Mouse (Mus musculus) heart, embryonic 10.5 days (tissue): ENCODE measurements around the gene Olfr432. TPM values are rescaled to one million over a fixed set of nuclear protein-coding genes. Genes with fewer than 3 reads are reported as not detected.
"Not testable (repeated sequence)": the region's sequence is repeated elsewhere in the genome, so short reads cannot be mapped to it uniquely, and the experiment has no call there.

Experiments used
- DNase-seq: peaks from one replicate; pipeline ENCODE4 v3.0.0-alpha.2; 2017; ENCODE audit warnings: low spot score
- H3K27ac ChIP-seq: fragments of 300-500 bp; sonication (generic); 2 replicates; pipeline ENCODE4 v1.5.1; 2016; ENCODE audit warnings: mild to moderate bottlenecking
- H3K27me3 ChIP-seq: fragments of 300-500 bp; sonication (generic); 2 replicates; pipeline ENCODE4 v1.6.1; 2016; ENCODE audit warnings: mild to moderate bottlenecking; ENCODE audit not compliant: poor library complexity, insufficient read depth, severe bottlenecking
- H3K36me3 ChIP-seq: fragments of 300-500 bp; sonication (generic); 2 replicates; pipeline ENCODE4 v1.6.1; 2016; ENCODE audit warnings: mild to moderate bottlenecking, moderate library complexity
- H3K4me1 ChIP-seq: fragments of 300-500 bp; sonication (generic); 2 replicates; pipeline ENCODE4 v1.6.1; 2016; ENCODE audit warnings: mild to moderate bottlenecking
- H3K4me3 ChIP-seq: fragments of 300-500 bp; sonication (generic); 2 replicates; pipeline ENCODE4 v1.5.1; 2016; ENCODE audit warnings: mild to moderate bottlenecking, moderate library complexity
- H3K9me3 ChIP-seq: fragments of 300-500 bp; sonication (generic); 2 replicates; pipeline ENCODE4 v1.6.1; 2016; ENCODE audit warnings: mild to moderate bottlenecking, moderate library complexity
- WGBS: fragments of 180-500 bp; shearing (Covaris S2); methylation state at CpG from one replicate; pipeline ENCODE4 v1.1.7; 2016; 5-methylcytosine and 5-hydroxymethylcytosine counted together
- polyA plus RNA-seq: library from polyadenylated mRNA; unstranded; fragments of >200 nt; fragmentation: Nextera tagmentation; extraction: Ambion mirVana; gene quantifications from 2 replicates; pipeline ENCODE4 v1.2.1, GENCODE M21; 2016

Olfr432 gene
- polyA plus RNA-seq = not detected in 2 replicates

DNA sequence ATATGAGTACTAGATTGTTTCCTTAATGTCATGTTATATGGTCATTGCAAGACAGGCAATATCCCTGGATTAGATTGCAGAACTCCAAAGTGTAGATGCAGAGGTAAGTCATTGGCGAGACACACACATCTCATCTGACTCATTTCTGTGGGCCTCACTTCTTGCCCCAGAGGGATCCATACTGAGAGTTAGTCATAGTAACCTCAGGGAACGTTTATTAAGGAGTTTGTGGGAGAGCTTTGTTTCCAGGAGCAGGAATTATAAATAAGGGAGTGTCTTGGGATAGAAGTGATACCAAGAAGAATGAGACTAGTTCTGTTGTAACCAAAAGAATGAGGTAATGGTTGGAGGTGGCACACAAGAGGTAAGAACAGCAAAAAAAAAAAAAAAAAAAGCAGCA lies at the start of gene Olfr432:
TSS of gene Olfr432 (plus strand) at position 313 of the 400 bp plus-strand sequence.
- no peaks in the 10 kb centered on the region for H3K4me1 ChIP-seq
- no peaks in the 10 kb centered on the region for H3K9me3 ChIP-seq
- no peak within 1 kb of the TSS for H3K4me3 ChIP-seq
- no peak for DNase-seq
- no peaks in the 10 kb centered on the region for H3K36me3 ChIP-seq
- no peaks in the 10 kb centered on the region for H3K27me3 ChIP-seq
- no peak within 1 kb of the TSS for H3K27ac ChIP-seq
- 68% methylated on average over 2 of the region's 2 CpGs for WGBS

DNA sequence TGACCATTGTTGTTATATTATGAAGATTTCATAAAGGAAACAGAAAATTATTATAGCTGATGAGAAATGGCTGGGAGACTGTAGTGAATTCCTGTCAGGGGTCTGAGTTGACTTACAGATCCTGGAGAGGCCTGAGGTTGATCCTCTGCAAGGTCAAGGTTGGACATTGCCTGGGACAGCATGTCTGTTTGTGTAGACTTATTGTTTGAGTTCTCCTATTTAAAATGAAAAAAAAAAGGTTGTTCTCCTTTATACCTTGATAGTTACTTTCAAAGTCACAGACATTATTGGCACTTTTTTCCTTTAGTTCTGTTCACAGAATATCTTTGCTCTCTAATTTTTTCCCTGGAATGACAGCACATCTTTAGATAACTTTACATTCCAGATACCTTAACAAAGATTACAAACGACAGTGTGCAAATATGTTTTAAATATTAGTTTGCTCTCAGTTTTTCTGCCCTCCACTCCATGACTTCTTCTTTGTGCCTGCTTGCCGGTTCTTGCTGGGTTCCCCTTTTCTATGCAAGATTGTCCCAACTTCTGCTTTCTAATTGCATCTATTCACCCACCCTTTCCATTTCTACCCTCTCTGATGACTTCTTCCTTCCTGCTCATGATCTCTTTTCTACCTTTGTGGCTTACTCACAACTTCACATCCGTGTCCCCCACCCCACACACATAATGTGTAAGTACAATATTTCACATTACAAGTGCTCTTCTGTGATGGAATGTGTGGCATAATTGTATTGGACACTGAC lies 44.5 kb upstream of the Olfr432 start:
- H3K27ac ChIP-seq, DNase-seq: not testable (repeated sequence)
- 83% methylated on average over 2 of the region's 3 CpGs for WGBS

DNA sequence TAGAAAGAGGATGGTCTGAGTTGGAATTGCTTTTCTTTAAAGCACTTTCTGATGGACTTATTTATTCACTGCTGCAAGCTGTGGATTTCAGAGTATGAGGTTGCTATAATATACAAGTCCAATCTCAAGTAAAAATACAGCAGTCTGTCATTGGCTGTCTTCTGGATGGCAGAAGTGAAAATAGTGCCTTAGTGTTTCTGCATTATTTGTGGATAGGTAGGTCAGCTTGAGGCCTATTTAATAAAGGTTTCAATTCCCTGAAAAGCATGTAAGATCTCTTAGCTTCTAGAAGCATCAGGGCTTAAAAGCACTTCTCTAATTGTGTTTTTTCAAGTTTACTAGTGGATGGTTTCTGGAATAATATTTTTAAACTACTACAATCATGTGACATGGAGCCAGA lies 42.0 kb upstream of the Olfr432 start:
- H3K36me3 ChIP-seq, H3K4me3 ChIP-seq, H3K27me3 ChIP-seq, H3K9me3 ChIP-seq, H3K27ac ChIP-seq, H3K4me1 ChIP-seq, DNase-seq: not testable (repeated sequence)

More for the DNA sequence above, 44.5 kb upstream of the Olfr432 start:
- not testable (repeated sequence) for H3K4me3 ChIP-seq, H3K36me3 ChIP-seq, H3K9me3 ChIP-seq, H3K27me3 ChIP-seq, H3K4me1 ChIP-seq

DNA sequence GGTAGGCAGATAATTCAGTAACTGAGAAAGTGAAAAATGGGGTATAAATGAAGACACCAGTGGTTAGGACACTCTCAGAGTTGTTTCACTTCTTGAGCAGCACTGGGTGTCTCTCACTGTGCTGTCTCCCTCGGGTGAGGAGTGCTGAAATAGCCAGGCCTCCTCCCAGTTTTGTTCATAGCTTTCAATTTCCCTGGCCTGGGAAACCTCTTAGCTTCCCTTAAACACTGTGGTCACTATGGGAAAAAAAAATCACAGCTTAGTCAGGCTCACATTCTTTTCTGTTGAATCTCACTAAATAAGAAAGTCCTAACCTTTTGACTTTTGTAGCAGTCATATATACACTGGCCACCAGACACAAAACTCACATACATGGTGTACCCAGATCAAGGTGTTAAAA lies 17.3 kb upstream of the Olfr432 start, which contains the start of gene Ifi205:
TSS of gene Ifi205 (minus strand) at position 113 of the 400 bp plus-strand sequence.
- no peak within 1 kb of the TSS for H3K4me3 ChIP-seq
- H3K27me3 ChIP-seq = no peaks in the 10 kb centered on the region
- H3K27ac ChIP-seq = no peak within 1 kb of the TSS
- no peak for DNase-seq
- no peaks in the 10 kb centered on the region for H3K4me1 ChIP-seq
- H3K9me3 ChIP-seq = no peaks in the 10 kb centered on the region
- no peaks in the 10 kb centered on the region for H3K36me3 ChIP-seq
- 47% methylated on average over 1 of the region's 1 CpGs for WGBS

DNA sequence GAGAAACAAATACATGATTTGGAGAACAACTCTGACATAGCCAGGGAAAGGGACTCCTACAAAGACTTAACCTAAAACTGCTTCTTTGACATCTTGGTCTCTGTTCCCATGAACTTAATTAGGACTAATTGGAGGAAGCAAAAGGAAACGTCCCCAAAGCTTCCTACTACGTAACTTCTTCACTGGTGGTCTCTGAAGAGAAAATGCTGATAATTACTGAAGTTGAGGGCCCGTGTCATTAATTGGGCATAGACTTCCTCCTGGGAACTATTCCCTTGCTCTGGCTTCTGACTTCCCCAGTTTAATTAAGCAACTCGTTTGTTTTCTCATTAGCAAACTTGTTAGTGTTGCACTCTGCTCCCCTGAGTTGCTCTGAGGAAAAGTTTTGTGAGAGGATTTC lies 13.2 kb upstream of the Olfr432 start:
- Histone ChIP-seq H3K4me1 (no peaks in the 10 kb centered on the region), H3K4me3 (no peak overlapping the region), H3K9me3 (no peaks in the 10 kb centered on the region), H3K27ac (no peak overlapping the region), H3K36me3 (no peaks in the 10 kb centered on the region), H3K27me3 (no peaks in the 10 kb centered on the region)
- DNase-seq = no peak
- 57% methylated on average over 4 of the region's 4 CpGs for WGBS

DNA sequence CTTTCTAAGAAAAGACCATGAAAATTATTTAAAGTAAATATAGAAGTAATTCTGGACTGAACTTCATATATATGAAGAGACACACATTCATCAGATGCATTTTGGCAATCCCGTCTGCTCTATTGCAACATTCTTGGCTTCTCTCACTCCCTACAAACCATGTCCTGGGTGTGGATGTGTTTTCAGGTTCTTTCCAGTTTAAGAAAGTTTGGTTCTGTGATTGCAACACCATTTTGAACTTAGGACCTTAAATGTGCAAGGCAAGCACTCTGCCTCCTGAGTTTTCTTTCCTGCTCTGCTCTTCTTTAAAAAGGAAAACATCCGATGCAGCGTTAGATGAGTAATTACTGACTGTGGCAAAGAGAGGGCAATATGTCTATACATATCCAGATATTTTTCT lies 10.5 kb upstream of the Olfr432 start:
- Histone ChIP-seq H3K4me1 (no peaks in the 10 kb centered on the region), H3K4me3 (no peak overlapping the region), H3K9me3 (no peaks in the 10 kb centered on the region), H3K36me3 (no peaks in the 10 kb centered on the region), H3K27ac (no peak overlapping the region), H3K27me3 (no peaks in the 10 kb centered on the region)
- no peak for DNase-seq
- 86% methylated on average over 3 of the region's 3 CpGs for WGBS

DNA sequence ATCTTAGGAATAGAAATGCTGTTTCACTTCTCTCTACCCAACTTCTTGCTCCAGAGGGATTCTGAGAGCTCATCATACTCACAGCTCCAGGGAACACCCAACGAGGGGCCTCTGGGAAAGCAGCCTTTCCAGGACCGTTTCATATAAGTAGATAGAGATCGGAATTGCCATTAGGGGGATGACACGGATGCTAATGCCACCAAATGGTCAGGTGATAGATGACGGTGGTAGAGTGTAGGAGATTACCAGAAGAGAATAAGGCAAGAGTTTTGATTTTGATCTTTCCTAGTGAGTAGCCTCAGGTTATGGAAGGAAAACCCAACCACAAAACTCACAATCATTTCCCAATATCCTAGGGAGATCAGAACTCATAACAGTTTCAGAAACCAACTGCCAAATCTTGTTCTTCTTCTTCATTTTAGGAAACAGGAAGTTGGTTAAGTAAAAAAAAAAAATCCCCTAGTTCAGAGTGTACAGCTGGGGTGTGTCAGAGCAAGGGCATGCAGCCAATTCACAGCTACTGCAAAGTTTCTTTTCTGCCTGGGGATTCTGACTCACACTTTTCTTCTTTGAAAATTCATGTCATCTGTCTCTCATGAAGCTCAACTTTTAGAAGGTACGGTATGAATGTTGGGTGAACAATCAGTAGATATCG lies 8.4 kb upstream of the Olfr432 start, which contains the start of gene Olfr433:
TSS of gene Olfr433 (plus strand) at position 183 of the 655 bp plus-strand sequence.
- Histone ChIP-seq H3K36me3 (no peaks in the 10 kb centered on the region), H3K4me3 (no peak within 1 kb of the TSS), H3K27ac (no peak within 1 kb of the TSS), H3K9me3 (no peaks in the 10 kb centered on the region), H3K27me3 (no peaks in the 10 kb centered on the region), H3K4me1 (no peaks in the 10 kb centered on the region)
- no peak for DNase-seq
- 71% methylated on average over 7 of the region's 7 CpGs for WGBS

DNA sequence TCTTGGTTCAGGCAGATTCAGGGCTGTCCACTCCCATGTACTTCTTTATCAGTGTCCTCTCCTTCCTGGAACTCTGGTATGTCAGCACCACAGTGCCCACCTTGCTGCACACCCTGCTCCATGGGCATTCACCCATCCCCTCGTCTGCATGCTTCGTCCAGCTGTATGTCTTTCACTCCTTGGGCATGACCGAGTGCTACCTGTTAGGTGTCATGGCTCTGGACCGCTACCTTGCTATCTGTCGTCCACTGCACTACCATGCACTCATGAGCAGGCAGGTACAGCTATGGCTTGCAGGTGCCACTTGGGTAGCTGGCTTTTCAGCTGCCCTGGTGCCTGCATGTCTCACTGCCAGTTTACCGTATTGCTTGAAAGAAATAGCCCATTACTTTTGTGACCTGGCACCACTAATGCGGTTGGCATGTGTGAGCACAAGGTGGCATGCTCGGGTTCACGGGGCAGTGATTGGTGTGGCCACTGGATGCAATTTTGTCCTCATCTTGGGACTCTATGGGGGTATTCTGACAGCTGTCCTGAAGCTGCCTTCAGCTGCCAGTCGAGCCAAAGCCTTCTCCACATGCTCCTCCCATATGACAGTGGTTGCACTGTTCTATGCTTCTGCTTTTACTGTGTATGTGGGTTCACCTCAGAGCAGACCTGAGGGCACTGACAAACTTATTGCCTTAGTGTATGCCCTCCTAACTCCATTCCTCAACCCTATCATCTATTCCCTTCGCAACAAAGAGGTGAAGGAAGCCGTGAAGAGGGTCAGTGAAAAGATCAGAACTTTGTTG lies 6.7 kb upstream of the Olfr432 start:
- not testable (repeated sequence) for H3K9me3 ChIP-seq, H3K27me3 ChIP-seq, H3K27ac ChIP-seq, H3K36me3 ChIP-seq, H3K4me1 ChIP-seq, H3K4me3 ChIP-seq, DNase-seq
- WGBS = 85% methylated on average over 12 of the region's 12 CpGs

DNA sequence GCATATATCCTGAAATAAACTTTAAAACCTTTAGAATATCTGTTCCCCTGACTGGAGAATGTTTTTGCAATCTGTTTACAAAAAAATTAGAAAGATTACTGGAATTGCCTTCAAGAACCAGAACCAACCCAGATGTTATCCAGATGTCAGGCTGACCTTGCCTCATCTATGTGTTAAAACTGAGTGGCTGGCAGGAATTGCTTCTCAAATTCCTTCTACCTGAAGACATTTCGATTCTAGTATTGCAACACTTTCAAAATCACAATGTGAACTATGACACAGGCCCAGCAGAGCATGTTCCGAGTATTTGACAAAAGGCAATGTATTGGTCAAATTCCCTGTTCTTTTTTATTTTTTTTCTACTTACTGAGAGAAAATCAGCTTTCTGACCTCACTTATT lies 4.6 kb upstream of the Olfr432 start:
- WGBS = 75% methylated on average over 2 of the region's 2 CpGs
- no peak for DNase-seq
- Histone ChIP-seq H3K36me3 (no peaks in the 10 kb centered on the region), H3K4me1 (no peaks in the 10 kb centered on the region), H3K27me3 (no peaks in the 10 kb centered on the region), H3K9me3 (no peaks in the 10 kb centered on the region), H3K27ac (no peak overlapping the region), H3K4me3 (no peak overlapping the region)

DNA sequence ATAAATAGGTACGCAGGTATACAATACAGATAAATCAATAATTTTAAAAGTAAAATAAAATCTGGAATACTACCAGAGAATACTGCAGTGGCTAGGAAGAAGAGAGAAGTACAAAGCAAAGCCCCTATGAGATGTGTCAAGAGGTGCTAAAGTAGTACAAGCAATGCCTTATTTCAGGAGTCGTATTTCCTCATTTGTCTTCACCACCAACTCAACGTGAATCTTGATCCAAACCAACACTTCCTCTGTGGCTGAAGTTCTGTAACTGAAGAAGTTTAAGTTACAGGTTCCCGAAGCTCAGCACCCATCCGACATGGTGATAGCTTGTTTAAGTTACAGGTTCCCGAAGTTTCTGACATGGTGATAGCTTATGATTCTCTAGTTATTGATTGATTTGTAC lies 778 bp upstream of the Olfr432 start:
- H3K4me1 ChIP-seq, DNase-seq: not testable (repeated sequence)

DNA sequence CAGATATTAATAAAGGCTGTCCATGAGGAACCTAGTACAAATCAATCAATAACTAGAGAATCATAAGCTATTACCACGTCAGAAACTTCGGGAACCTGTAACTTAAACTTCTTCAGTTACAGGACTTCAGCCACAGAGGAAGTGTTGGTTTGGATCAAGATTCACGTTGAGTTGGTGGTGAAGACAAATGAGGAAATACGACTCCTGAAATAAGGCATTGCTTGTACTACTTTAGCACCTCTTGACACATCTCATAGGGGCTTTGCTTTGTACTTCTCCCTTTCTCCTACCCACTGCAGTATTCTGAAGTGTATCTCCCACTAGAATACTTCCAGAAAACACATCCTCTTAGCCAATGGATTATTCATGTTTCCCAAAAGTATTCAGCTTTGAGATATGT lies 352 bp downstream of the Olfr432 start:
- WGBS = 73% methylated on average over 4 of the region's 4 CpGs
- not testable (repeated sequence) for H3K9me3 ChIP-seq, H3K27me3 ChIP-seq

More for the DNA sequence above, 778 bp upstream of the Olfr432 start:
- not testable (repeated sequence) for H3K9me3 ChIP-seq, H3K27ac ChIP-seq, H3K36me3 ChIP-seq, H3K4me3 ChIP-seq, H3K27me3 ChIP-seq
- WGBS = 80% methylated on average over 6 of the region's 6 CpGs

DNA sequence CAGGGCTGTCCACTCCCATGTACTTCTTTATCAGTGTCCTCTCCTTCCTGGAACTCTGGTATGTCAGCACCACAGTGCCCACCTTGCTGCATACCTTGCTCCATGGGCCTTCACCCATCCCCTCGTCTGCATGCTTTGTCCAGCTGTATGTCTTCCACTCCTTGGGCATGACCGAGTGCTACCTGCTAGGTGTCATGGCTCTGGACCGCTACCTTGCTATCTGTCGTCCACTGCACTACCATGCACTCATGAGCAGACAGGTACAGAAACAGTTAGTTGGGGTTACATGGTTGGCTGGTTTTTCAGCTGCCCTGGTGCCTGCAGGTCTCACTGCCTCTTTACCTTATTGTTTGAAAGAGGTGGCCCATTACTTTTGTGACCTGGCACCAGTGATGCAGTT lies 1.5 kb downstream of the Olfr432 start:
- H3K4me3 ChIP-seq = no peak overlapping the region
- H3K36me3 ChIP-seq = no peaks in the 10 kb centered on the region
- no peaks in the 10 kb centered on the region for H3K27me3 ChIP-seq
- DNase-seq = no peak
- no peaks in the 10 kb centered on the region for H3K4me1 ChIP-seq
- no peaks in the 10 kb centered on the region for H3K9me3 ChIP-seq
- H3K27ac ChIP-seq = no peak overlapping the region
- WGBS = 85% methylated on average over 4 of the region's 4 CpGs

More for the DNA sequence above, 352 bp downstream of the Olfr432 start:
- DNase-seq, H3K36me3 ChIP-seq, H3K4me3 ChIP-seq, H3K27ac ChIP-seq, H3K4me1 ChIP-seq: not testable (repeated sequence)

DNA sequence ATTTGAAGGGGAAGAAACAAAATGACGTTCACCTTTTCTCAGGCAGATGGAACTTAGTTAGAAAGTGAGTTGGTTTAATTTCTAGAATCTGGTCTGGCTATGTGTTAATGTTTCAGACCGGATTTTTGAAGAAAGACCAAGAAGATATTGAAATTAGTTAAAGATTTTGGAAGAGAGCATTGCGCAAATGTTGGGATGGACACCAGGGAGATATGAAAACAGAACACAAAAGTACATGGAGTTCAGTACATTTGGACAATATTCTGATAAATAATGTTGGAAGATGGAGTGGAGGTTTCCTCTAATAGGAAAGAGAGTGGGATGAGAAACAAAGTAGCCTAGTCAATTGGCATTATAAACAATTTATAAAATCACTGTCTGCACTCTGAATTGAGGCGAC lies 2.5 kb downstream of the Olfr432 start:
- DNase-seq = no peak
- H3K4me3 ChIP-seq = no peak overlapping the region
- no peaks in the 10 kb centered on the region for H3K4me1 ChIP-seq
- no peaks in the 10 kb centered on the region for H3K27me3 ChIP-seq
- no peaks in the 10 kb centered on the region for H3K36me3 ChIP-seq
- 83% methylated on average over 4 of the region's 4 CpGs for WGBS
- H3K27ac ChIP-seq = no peak overlapping the region
- H3K9me3 ChIP-seq = no peaks in the 10 kb centered on the region
